Mouse (Mus musculus) layer of hippocampus, adult 9-11 months (tissue): ENCODE measurements around the gene Ccdc177.
"Not testable (repeated sequence)": the region's sequence is repeated elsewhere in the genome, so short reads cannot be mapped to it uniquely, and the experiment has no call there.

Source experiments
- DNase-seq: peaks from one replicate; pipeline ENCODE4 v3.0.0; 2022

The Ccdc177 gene

DNA sequence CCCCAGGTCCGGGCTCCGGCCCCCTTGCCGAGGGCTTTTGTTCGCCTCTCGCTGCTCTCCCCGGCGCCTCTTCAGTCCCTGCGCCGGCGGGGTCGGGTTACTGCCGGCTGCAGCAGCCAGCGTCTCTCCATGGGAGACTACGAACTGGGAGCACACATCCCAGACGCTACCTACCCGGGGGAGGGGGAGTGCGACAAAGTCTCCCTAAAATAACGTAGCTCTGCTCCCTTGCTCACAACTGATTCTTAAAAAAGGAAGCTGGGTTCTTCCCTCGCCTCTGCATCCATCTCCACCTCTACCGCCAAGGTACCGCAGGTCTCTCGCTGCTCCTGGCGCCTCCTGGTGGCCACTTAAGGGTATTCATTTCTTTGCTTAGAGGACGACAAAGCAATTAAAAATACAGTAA lies at the start of gene Ccdc177:
Ccdc177 (minus strand) TSS at position 292 of the 406 bp plus-strand sequence.
- DNase-seq = peak; percentile 82

DNA sequence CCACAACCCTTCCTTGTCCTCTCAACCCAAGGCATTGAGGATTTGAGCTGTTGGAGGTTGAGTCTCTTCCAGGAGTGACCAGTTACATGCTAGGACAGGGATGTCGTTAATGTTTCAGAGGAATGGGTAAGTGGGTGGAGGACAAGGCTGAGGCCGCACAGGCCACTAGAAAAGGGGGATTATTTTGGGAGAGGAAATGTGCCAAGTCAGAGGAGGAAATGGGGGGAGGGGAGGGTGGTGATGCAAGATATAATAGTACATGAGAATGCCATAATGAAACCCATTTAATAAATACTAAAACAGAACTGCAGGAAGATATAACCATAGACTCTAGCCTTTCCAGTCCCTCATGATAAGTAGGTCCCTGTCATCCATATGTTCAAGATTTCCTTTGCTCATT lies 49.5 kb upstream of the Ccdc177 start:
- DNase-seq = no peak

DNA sequence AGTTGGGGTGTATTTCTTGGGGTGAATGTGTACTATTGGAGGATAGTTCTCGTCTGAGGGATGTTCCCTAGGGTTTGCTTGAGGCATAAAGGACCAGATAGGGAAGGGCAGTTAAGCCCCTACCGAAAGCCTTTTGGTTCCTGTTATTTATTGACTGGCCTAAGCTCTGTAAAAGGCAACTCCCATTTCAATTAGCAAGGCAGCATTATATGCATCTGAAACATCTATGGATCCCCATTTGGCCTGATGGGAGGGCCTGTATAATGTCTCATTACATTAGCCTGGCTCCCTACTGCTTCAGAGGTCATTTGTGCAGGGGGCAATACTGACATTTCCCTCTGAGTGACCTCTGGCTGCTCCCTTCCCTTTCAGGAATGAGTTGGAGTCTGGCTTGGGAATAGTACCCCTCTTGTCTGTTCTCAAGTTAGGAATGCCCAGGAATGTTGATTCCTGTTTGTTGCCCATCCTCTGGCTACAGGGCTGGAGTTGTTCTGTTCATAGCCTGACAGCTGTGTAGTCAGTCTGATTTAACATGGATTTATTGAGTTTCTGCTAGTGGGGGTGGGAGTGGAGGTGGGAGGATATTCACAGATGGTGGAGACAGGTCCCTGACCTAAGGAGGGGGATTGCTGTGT lies 47.1 kb upstream of the Ccdc177 start:
- no peak for DNase-seq

DNA sequence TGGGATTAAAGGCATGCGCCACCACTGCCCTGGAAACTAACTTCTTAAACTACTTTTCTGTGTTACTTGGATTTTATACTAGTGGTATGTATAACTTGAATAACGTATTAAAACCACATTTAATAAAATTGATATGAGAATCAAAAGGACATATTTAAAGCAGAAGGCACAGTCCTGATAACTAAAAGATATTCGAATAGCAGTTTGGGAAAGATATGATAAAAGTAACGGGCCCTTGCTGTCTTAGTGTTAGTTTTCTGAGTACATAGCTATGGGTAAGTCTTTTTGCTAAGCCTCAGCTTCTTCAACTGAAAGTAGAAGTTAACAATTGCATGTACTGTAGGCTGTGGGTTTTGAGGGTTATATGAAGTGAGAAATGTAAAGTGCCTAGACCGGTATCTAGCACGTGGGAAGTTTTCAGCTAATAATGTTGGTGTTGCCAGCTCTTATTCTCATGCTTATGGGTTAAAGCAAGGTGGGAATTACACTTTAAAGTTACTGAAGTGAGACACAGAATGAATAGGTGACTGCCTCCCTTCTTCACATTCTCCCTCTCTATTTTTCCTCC lies 44.5 kb upstream of the Ccdc177 start:
- no peak for DNase-seq

DNA sequence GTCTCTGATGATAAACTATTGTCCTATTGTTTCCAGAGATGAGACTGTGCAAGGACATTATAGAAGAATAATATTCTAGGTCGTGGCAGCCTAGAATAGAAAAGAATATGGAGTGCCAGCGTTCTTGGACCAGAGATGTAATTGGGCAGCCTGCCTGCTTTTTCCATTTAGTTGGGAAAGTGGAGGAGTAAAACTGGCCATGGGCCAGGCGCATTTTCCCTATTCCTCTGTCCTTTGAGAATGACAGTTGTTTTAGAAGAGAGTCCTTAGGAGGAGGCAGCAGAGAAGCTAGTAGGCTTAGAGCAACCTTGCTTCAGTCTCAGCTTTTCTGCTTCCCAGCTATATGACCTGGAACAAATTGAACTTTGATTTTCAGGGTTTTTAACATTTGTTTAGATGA lies 43.4 kb upstream of the Ccdc177 start:
- DNase-seq = peak; percentile 79

DNA sequence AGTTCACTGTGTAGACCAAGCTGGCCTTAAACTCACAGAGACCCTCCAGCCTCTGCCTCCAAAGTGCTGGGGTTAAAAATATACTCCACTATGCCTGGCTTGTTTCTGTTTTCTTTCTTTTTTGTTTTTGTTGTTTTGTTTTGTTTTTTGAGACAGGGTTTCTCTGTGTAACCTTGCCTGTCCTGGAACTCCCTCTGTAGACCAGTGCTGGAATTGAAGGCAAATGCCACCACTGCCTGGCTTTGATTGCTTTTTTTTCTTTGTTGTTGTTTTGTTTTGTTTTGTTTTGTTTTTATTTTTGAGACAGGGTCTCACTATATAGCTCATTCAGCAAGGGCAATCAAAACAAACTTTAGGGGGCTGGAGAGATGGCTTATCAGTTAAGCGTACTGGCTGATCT lies 41.0 kb upstream of the Ccdc177 start:
- no peak for DNase-seq

DNA sequence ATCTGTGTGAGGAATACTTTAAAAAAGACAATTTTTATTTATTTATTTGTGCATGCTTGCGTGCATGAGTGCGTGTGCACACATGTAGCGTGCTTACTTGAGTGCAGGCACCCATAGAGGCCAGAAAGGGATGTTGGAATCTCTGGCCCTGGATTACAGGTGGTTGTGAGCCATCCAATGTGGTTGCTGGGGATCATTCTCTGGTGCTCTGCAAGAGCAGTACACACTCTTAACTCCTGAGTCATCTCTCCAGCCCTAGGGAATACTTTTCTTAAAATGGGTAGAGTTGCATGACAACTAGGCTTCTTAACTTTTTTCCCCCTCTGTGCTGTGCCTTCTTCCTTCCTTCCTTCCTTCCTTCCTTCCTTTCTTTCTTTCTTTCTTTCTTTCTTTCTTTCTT lies 39.7 kb upstream of the Ccdc177 start:
- no peak for DNase-seq

DNA sequence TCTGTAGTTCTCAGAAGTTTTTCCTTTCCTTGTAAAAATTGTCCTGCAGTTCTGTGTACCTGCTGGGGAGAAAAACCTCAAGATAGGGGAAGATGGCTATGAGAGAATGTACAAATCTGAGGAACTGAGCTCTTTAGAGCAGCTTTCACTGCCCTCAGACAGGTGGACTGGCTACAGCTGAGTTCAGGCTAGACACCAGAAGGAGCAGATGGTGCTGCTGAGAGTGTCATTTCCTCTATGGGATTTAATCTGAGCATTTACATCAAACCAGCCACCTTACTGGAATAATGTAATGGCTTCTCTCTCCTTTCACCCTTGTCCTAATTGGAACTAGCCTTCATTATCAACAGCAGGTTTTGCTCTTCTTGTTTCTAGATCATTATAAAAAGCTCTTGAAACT lies 37.8 kb upstream of the Ccdc177 start:
- DNase-seq = no peak

DNA sequence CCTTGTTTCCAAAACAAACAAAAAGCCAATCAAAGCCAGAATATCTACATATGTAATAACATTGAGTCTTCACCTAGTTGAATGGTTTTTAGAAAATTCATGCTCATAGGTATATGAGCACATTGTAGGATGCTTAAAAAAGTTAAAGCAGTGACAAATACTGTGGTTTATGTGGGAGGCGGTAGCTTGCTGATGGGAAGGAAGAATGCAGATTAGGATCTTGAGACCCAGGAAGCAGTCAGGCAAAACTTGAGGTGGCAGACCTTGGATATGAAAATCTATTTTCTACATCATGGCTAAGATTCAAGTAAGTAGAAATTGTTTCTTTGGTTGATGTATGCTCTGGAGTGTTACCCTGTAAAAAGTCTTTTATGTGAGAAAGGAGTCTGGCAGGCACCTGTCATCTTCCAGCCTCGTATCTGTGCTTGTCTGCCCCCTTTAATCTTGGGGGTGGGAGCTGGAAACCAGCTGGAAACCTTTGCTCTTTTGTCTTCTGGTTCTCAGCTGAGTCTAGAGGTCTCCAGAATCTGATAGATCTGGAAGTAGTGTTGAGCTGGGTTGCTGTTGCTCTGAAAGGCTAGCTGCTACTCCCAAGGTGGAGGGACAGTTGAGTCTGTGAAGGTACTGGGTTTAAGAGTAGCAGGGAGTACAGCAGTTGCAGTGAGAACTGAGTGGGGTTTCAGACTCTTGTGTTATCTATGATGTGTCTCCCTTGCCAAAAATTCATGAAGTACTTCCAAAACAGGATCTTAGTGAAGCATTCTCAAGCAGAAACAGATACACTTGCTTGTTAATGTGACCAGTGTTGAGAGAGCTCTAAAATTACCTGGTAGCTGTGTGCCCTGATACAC lies 34.7 kb upstream of the Ccdc177 start:
- no peak for DNase-seq

DNA sequence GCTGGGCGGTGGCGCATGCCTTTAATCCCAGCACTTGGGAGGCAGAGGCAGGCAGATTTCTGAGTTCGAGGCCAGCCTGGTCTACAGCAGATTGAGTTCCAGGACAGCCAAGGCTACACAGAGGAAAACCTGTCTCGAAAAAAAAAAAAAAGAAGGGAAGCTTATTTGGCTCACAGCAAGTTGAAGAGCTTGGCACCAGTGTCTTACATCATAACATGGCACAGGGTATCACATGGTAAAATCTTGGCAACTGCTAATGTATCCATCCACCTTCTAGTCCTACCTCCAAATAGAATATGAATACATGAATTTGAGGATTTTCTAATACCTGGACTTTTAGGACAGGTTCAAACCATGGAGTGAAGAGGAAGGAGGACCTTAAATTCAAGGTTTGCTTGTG lies 34.0 kb upstream of the Ccdc177 start:
- no peak for DNase-seq

DNA sequence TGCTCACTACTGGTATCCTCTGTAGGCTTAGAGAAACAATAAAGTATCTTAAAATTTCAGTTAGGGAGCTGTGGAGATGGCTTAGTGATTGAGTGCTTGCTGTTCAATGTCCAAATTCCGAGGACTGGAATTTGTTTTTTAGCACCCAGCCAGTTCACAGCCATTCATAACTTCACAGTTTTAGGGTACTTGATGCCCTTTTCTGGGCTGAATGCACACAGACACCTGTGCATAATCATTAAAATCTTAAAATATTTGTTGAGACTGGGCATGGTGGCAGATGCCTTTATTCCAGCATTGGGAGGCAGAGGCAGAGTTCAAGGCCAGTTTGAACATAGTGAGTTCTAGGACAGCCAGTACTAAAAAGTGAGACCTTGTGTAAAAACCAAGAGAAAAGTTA lies 33.0 kb upstream of the Ccdc177 start:
- DNase-seq = no peak

DNA sequence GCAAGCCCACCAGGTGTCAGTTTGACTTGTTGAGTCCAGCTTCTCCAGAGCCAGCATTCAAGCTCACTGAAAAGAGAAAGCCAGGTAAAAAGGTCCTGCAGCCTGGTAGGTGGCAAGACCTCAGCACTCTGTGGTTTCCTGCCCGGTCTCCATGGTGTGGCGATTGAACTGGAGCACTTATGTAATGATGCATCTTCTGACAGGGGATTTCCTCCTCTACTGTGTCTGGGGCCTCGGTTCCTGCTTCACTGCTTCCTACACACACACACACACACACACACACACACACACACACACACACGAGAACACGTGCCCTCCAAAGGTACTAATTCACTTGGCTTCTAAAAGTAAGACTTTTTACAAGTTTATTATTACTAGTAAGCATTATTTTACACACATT lies 32.4 kb upstream of the Ccdc177 start:
- DNase-seq = peak; percentile 51

DNA sequence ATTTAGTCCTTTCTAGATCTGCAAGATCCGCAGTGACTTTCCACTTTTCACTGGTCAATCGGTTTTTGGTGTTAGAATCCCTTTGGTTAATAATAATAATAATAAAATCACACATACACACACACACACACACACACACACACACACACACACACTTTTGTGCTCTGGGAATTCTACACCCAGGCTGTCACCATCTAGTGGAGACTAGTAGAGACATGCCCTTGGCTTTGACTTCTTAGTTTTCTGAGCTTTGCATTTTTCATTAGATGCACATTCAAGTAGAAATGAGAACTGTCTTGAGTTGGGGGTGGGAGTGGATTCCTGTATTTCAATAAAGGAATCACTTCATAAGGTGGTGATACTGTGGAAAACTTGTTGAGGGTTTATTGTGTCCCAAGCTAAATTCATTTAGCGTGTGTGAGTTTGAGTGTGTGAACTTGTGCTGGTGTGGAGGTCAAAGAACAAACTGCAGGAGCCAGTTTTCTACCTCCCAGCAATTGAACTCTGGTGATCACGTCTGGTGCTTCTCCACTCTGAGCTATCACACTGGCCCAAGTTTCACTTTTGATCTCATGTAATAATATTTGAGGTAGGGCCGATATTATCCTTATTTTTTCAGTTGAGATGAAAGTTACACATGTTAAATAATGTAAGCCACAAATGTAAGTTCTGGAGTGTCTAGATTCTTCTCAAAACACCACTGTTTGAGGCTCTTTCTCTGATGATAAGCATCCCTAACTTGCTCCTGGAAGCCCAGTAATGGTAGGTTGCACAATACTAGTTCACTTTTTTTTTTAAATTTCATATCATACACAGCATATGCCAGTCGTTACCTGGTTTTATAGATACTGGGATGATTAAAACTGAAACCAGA lies 31.3 kb upstream of the Ccdc177 start:
- no peak for DNase-seq

DNA sequence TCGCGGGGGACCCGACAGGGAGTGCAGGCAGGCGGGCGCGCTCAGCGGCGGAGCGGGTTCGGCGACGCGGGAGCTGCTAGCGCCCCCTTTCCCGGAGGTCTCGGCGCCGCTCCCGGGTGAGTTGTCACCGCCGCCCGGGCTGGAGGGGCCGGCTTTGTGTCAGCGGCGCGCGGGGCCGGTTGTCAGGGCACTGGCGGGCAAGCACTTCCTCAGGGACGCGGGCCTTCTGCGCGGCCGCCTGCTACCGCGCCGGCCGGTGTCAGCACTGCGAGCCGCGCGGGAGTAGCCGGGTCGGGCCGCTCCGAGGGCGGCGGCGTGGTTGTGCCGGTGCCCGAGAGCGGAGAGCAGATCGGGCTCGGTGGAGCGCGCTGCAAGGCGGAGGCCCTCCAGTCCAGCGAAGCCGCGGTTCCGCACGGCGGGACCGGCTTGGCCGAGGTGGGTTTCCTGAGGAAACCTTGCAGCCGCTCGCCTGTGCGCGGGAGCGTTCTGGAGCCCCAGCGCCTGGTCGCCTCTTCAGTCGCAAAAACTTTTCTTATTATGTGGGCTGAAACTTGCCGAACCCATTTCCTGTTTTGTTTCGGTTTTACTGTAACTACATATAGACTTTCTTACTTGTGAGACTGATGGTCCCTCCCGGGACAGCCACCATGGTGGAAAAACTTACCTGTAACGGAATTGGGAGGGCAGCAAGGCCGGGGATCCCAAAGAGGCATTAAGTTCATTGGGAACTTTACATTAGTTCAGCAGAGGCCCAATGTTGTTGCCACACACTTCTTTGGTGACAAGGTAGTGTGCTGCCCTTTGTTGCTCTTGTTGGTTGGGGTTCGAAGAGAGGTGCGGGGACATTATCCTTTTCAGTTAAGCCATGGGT lies 30.4 kb upstream of the Ccdc177 start:
- no peak for DNase-seq

DNA sequence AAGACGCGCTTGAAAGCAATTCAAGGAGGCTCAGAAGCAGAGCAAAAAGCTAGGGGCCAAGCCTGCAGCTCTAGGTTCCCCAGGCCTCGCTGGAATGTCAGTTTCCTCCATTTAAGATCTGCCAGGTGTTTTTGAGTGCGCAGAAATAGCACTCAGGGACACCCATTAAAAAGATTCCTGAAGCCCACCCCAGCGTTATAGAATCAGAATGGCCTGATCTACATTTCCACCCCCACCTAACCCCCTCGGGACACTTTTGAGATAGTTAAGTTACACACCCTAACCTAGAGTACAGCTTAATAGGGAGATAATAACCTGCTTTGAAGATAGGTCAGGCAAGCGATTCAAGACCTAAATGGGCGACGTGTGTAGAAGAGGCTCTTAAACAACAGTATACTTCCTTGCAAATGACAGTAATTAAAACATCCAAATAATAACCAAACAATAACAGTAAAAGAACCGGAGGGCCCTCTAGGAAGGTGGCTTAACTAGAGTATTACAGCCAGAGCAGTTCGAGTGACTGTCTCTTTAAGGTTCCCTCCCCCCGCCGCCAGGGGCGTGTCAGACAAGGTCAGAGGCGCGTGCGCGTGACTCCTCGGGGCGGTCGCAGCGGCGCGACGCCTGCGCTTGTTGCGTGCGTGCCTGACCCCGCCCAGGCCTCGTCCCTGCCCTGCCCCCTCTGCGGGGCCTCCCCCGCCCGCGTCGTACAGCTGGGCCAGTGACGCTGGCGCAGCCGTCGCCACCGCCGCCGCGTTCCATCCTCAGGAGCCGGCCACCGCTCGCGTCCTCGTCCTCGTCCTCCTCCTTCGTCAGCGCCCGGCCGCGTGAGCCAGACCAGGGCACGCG lies 29.6 kb upstream of the Ccdc177 start, which contains the start of gene Susd6:
Susd6 (plus strand) TSS at position 662 of the 846 bp plus-strand sequence.
- DNase-seq = peak; percentile 99

DNA sequence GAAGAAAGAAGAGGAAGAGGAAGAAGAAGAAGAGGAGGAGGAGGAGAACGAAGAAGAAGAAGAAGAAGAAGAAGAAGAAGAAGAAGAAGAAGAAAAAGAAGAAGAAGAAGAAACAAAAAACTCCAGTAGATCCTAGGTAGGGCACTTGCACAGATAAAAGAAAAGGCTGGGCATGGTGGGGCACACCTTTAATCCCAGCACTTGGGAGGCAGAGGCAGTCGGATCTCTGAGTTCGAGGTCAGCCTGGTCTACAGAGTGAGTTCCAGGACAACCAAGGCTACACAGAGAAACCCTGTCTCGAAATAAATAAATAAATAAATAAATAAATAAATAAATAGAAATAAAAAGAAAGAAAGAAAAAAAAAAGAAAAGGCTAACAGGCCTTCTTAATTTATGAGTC lies 28.8 kb upstream of the Ccdc177 start:
- not testable (repeated sequence) for DNase-seq

DNA sequence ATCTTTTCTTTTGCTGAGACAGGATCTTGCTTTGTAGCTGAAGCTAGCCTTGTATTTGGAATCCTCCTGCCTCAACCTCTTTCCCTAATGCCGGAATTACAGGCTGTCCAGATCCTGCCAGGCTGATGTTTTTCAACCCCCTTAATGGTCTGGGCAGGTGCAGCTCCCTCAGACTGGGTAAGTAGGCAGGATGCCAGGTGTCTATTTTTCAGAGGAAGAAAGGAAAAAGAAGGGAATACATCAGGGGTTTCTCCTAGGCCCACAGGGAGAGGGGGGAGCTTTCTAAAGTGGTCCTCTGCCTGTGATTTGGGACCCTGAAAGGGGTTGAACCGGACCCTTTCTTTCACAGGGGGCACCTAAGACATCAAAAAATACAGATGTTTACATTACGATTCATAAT lies 27.7 kb upstream of the Ccdc177 start:
- no peak for DNase-seq

DNA sequence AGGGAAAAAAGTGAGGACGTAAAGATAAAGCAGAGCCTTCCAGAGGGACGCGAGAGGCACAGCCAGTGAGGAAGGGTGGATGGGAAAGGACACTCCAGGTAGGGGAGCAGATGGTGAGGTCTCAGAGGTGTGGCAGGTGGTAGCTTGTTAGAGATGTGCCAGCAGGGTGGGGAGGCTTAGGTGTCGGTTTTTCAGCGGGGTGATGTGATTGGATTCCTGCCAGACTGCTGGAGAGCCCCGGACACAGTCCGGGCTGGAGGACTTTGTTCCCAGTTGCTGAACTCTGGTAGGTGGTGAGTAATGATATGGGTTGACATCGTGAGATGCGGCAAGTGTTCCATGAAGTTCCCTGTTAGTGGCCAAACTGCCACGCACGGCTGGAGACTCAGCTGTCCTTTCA lies 27.1 kb upstream of the Ccdc177 start:
- DNase-seq = no peak

DNA sequence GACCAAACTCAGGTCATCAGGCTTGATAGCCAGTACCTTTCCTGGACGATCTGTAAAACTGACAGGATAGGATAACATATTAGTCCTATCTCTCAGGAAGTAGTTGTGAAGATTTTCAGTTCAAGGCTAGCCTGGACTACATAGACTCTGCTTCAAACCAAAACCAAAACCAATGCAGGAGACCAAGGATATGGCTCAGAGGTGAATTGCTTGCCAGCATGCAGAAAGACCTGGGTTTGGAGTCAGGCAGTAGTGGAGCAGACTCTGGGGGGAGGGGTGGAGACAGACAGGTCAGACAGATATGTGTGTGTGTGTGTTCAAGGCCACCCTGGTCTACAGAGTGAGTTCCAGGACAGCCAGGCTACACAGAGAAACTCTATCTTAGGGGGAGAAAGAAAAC lies 26.1 kb upstream of the Ccdc177 start:
- no peak for DNase-seq

DNA sequence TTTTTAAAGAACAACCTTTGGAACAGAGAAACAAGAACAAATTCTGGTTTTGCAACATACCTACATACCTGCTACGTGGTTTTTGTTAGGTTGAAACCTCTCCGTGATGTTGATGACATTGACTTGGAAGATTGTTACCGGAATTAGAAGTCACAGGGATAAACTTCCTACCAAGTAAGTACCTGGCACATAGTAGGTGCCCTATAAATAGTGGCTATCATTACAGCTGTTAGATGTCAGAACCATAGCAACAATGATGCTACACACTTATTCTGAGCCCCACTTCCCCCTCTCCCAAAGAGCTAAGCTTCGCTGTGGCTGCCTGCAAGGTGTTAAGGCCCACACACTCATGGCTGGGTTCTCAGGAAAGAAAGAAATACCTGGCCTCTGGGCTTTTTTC lies 25.1 kb upstream of the Ccdc177 start:
- no peak for DNase-seq

DNA sequence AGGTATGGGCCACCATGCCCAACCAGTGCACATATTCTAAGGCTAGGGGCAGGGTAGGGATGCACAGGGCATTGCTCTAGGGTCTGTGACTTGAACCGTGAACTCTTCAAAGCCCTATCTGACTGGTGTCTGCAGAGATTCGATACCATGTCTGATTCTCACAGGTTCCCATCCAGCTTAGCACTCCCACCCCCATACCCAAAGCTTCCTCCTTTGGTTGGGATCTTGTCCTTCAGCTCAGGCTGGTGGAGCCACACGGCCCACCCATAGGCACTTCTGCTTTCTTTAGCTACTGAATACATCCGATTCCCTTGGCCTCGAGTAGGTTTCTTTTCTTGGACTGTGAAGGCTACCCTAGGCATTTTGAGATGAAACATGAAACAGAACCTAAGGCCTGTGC lies 24.5 kb upstream of the Ccdc177 start:
- peak; percentile 53 for DNase-seq
